Mouse (Mus musculus) hindbrain, postnatal 0 days (tissue): ENCODE measurements around the gene Scarb1. TPM values are rescaled to one million over a fixed set of nuclear protein-coding genes. Genes with fewer than 3 reads are reported as not detected.

Experiments used
- ATAC-seq: fragments of 200-750 bp; cut with Nextera tagmentation; 2 replicates; pipeline ENCODE4 v1.8.0; 2017; ENCODE audit warnings: mild to moderate bottlenecking, moderate TSS enrichment, moderate library complexity
- DNase-seq: peaks from one replicate; pipeline ENCODE4 v3.0.0-alpha.2; 2015; ENCODE audit warnings: low spot score
- H3K27ac ChIP-seq: fragments of 300-500 bp; sonication (generic); 2 replicates; pipeline ENCODE4 v1.5.1; 2014; ENCODE audit warnings: mild to moderate bottlenecking
- H3K27me3 ChIP-seq: fragments of 300-500 bp; sonication (generic); 2 replicates; pipeline ENCODE4 v1.6.1; 2014; ENCODE audit warnings: low read length, mixed read lengths; ENCODE audit not compliant: insufficient read depth
- H3K36me3 ChIP-seq: fragments of 300-500 bp; sonication (generic); 2 replicates; pipeline ENCODE4 v1.6.1; 2014; ENCODE audit warnings: low read length, mixed read lengths; ENCODE audit not compliant: insufficient read depth
- H3K4me1 ChIP-seq: fragments of 300-500 bp; sonication (generic); 2 replicates; pipeline ENCODE4 v1.6.1; 2014; ENCODE audit warnings: antibody characterized with exemption, low read length, mixed read lengths; ENCODE audit not compliant: insufficient read depth
- H3K4me2 ChIP-seq: fragments of 300-500 bp; sonication (generic); 2 replicates; pipeline ENCODE4 v1.6.1; 2014; ENCODE audit warnings: low read depth, mild to moderate bottlenecking, low read length, moderate library complexity, mixed read lengths
- H3K4me3 ChIP-seq: fragments of 300-500 bp; sonication (generic); 2 replicates; pipeline ENCODE4 v1.5.1; 2014; ENCODE audit warnings: low read length
- H3K9ac ChIP-seq: fragments of 300-500 bp; sonication (generic); replicated peaks from 2 replicates; pipeline ENCODE4 v1.6.1; 2014; ENCODE audit warnings: mild to moderate bottlenecking, low read length, moderate library complexity, mixed read lengths
- H3K9me3 ChIP-seq: fragments of 300-500 bp; sonication (generic); 2 replicates; pipeline ENCODE4 v1.6.1; 2016; ENCODE audit warnings: low read length, mixed read lengths
- CTCF ChIP-seq: IDR thresholded peaks from 2 replicates; pipeline ENCODE4 v1.5.1; 2016; ENCODE audit warnings: antibody characterized with exemption, control low read depth, low read depth
- WGBS: fragments of 180-500 bp; shearing (Covaris S2); extraction: QIAGEN DNeasy Blood & Tissue Kit; methylation state at CpG from one replicate; pipeline ENCODE4 v1.1.7; 2014; 5-methylcytosine and 5-hydroxymethylcytosine counted together
- polyA plus RNA-seq: library from polyadenylated mRNA; unstranded; fragments of >200 nt; fragmentation: Nextera tagmentation; extraction: Ambion mirVana; gene quantifications from 2 replicates; pipeline ENCODE4 v1.2.1, GENCODE M21; 2015
- total RNA-seq: library from RNA; depleted of rRNA; stranded (reverse); fragments of >200 nt; gene quantifications from 2 replicates; pipeline ENCODE4 v1.2.3, GENCODE M21; 2014

The Scarb1 gene
- total and polyA plus RNA-seq, 2 experiments from 2014 or later, result 56.1 to 70.3 TPM

- Histone ChIP-seq H3K9ac (no peak overlapping the region), H3K27ac (no peak overlapping the region), H3K4me1 (no peaks in the 10 kb centered on the region), H3K36me3 (no peaks in the 10 kb centered on the region), H3K27me3 (no peaks in the 10 kb centered on the region), H3K4me2 (no peak overlapping the region), H3K4me3 (no peak overlapping the region), H3K9me3 (no peaks in the 10 kb centered on the region)
- no peak for ATAC-seq
- TF ChIP-seq CTCF, result no peak
- 91% methylated on average over 8 of the region's 8 CpGs for WGBS
- no peak for DNase-seq
Observed at GRCm38 (mm10) chr5:125317953-125318352, 22.9 kb downstream of the Scarb1 start.

GRCm38 (mm10) chr5:125317296-125317695 lies 23.6 kb downstream of the Scarb1 start:
- DNase-seq (no peak), ATAC-seq (no peak)
- Histone ChIP-seq H3K9me3 (no peaks in the 10 kb centered on the region), H3K27ac (no peak overlapping the region), H3K4me3 (no peak overlapping the region), H3K4me2 (no peak overlapping the region), H3K36me3 (no peaks in the 10 kb centered on the region), H3K9ac (no peak overlapping the region), H3K27me3 (no peaks in the 10 kb centered on the region), H3K4me1 (no peaks in the 10 kb centered on the region)
- no peak for TF ChIP-seq CTCF
- WGBS, result 85% methylated on average over 7 of the region's 7 CpGs

GRCm38 (mm10) chr5:125316771-125317170 lies 24.1 kb downstream of the Scarb1 start:
- ATAC-seq, result no peak
- H3K36me3 ChIP-seq, result no peaks in the 10 kb centered on the region
- no peaks in the 10 kb centered on the region for H3K9me3 ChIP-seq
- H3K27ac ChIP-seq, result no peak overlapping the region
- no peak for TF ChIP-seq CTCF
- H3K4me2 ChIP-seq, result no peak overlapping the region
- 68% methylated on average over 2 of the region's 2 CpGs for WGBS
- no peak overlapping the region for H3K9ac ChIP-seq
- H3K4me3 ChIP-seq, result no peak overlapping the region
- H3K4me1 ChIP-seq, result no peaks in the 10 kb centered on the region
- DNase-seq, result no peak
- no peaks in the 10 kb centered on the region for H3K27me3 ChIP-seq

- no peak for ATAC-seq
Observed at GRCm38 (mm10) chr5:125315110-125315509, 25.8 kb downstream of the Scarb1 start.

GRCm38 (mm10) chr5:125313991-125314390 lies 26.9 kb downstream of the Scarb1 start:
- Histone ChIP-seq H3K9me3 (no peaks in the 10 kb centered on the region), H3K27ac (no peak overlapping the region), H3K4me1 (no peaks in the 10 kb centered on the region), H3K27me3 (no peaks in the 10 kb centered on the region), H3K9ac (no peak overlapping the region), H3K4me2 (no peak overlapping the region), H3K4me3 (no peak overlapping the region), H3K36me3 (no peaks in the 10 kb centered on the region)
- DNase-seq (no peak), ATAC-seq (no peak)
- no peak for TF ChIP-seq CTCF
- WGBS, result 79% methylated on average over 11 of the region's 11 CpGs

More at GRCm38 (mm10) chr5:125315110-125315509, 25.8 kb downstream of the Scarb1 start:
- TF ChIP-seq CTCF, result no peak
- no peak for DNase-seq
- no peak overlapping the region for H3K4me3 ChIP-seq
- no peaks in the 10 kb centered on the region for H3K36me3 ChIP-seq
- H3K27ac ChIP-seq, result no peak overlapping the region
- H3K27me3 ChIP-seq, result no peaks in the 10 kb centered on the region
- no peaks in the 10 kb centered on the region for H3K4me1 ChIP-seq
- H3K4me2 ChIP-seq, result no peak overlapping the region
- WGBS, result 76% methylated on average over 1 of the region's 1 CpGs
- H3K9me3 ChIP-seq, result no peaks in the 10 kb centered on the region
- no peak overlapping the region for H3K9ac ChIP-seq

- H3K4me1 ChIP-seq, result no peaks in the 10 kb centered on the region
- TF ChIP-seq CTCF, result no peak
- 0 out of 2 replicates have a peak, but pooled peaks have one; percentile 24 for ATAC-seq
- no peak overlapping the region for H3K4me3 ChIP-seq
- H3K4me2 ChIP-seq, result no peak overlapping the region
- DNase-seq, result peak; percentile 68
- WGBS, result 57% methylated on average over 13 of the region's 13 CpGs
- H3K36me3 ChIP-seq, result no peaks in the 10 kb centered on the region
- peak overlapping the region; percentile 12 for H3K27ac ChIP-seq
- no peaks in the 10 kb centered on the region for H3K27me3 ChIP-seq
- H3K9ac ChIP-seq, result no peak overlapping the region
- no peaks in the 10 kb centered on the region for H3K9me3 ChIP-seq
Observed at GRCm38 (mm10) chr5:125312970-125313597, 27.8 kb downstream of the Scarb1 start.

GRCm38 (mm10) chr5:125310986-125311385 lies 29.9 kb downstream of the Scarb1 start:
- no peak overlapping the region for H3K27ac ChIP-seq
- no peaks in the 10 kb centered on the region for H3K4me1 ChIP-seq
- H3K4me3 ChIP-seq, result no peak overlapping the region
- no peak for ATAC-seq
- no peaks in the 10 kb centered on the region for H3K9me3 ChIP-seq
- DNase-seq, result no peak
- WGBS, result 80% methylated on average over 2 of the region's 2 CpGs
- H3K9ac ChIP-seq, result no peak overlapping the region
- H3K36me3 ChIP-seq, result no peaks in the 10 kb centered on the region
- TF ChIP-seq CTCF, result no peak
- no peaks in the 10 kb centered on the region for H3K27me3 ChIP-seq
- no peak overlapping the region for H3K4me2 ChIP-seq
